Mouse (Mus musculus) large intestine, adult 2 months (tissue): Measurements from ENCODE around the gene Zdhhc19. TPM values are rescaled to one million over a fixed set of nuclear protein-coding genes. Genes with fewer than 3 reads are reported as not detected.
"Not testable (repeated sequence)": the region's sequence is repeated elsewhere in the genome, so short reads cannot be mapped to it uniquely, and the experiment has no call there.

Experiments
- DNase-seq: peaks from one replicate; pipeline ENCODE4 v3.0.0-alpha.2; 2012; ENCODE audit warnings: low read depth, low spot score
- WGBS: fragments of 180-500 bp; shearing (Covaris S2); methylation state at CpG from one replicate; pipeline ENCODE4 v1.1.7; 2018; 5-methylcytosine and 5-hydroxymethylcytosine counted together
- polyA plus RNA-seq: library from polyadenylated mRNA; depleted of rRNA; stranded (reverse); fragments of >200 nt; gene quantifications from 2 replicates; pipeline ENCODE4 v1.2.3, GENCODE M21; 2012

Zdhhc19 gene
- polyA plus RNA-seq, 1 experiment: 3.1 TPM

GRCm38 (mm10) chr16:32485209-32485608, 10.9 kb upstream of the Zdhhc19 start:
- 62% methylated on average over 2 of the region's 2 CpGs for WGBS
- no peak for DNase-seq

DNA sequence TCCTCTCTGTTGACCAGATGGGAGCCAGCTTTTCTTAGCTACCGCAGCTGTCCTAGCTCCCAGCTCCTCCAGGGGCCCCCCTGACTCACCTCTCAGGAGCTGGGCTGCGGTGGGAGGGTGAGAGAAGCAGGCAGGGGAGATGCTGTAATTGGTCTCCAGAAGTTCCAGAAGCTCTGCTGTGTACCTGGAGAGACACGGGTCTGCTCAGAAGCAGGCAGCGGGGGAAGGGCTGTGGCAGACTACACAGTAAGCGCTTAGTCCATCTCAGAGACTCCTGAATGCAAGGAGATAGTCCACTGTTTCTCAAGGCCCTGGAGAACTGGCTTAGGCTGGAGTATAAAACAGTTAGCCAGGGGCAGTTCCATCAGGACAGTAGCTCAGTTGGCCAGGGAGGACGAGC, 10.0 kb upstream of the Zdhhc19 start:
- DNase-seq: no peak
- WGBS: 84% methylated on average over 6 of the region's 6 CpGs

DNA sequence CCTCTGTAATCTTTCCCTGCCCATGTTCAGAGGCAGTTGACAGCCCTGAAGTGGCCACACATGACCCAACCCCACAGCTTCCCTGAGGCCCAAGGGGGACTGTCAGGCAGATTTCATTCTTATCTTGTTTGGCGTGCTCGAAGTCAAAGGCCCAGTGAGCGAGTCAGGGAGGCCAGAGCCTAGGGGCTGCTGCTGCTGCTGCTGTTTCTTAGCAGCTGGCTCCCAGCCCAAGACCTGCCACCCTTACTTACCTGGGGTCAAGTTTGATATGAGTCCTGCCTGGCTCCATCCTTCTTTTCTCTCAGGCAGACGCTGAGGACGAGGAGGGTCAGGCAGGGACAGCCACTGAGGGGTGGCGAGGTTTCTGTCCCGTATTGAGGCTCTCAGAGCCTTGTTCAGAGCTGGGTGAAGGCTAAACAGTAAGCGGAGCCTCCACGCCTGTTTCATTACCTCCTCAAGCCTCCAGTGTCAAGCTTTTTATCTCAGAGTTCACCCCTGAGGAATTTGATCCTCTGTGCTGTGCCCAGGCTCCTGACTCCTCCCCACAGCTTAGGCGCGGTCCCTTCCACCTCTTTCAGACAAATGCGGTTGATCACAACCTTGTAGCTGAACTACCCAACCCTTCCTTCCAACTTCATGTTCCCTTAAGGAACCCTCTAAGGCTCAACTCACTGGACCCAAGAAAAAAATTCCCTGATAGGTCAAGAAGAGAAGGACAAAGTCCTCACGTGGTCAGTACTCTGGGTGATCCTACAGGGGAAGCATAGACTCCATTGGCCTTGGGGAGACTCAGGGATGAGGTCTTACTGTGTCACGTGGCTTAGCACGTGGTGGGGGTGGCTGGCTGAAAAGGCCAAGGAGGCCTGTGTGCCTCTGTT, 8.6 kb upstream of the Zdhhc19 start, which contains the start of gene Slc51a:
TSS of gene Slc51a (minus strand) at position 646 of the 878 bp plus-strand sequence.
- WGBS: 31% methylated on average over 15 of the region's 15 CpGs

DNA sequence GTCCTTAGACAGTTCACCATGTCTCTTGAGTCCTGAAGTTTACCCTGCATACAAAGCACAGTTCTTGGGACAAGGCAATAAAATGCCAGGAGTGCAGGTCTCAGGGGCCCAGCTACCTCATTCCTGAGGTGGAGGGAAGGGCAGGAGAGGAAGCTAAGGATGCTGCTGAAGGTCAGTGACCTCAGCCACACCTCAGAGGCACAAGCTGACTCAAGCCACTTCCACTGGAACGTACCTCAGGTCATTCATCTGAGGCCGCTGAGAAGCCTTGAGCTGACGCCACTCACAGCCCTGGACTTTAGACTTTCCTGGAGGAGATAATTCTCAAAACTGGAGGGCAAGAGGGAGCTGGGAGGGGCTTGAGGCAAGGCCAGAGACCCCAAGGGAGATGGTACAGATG, 7.1 kb upstream of the Zdhhc19 start:
- no peak for DNase-seq
- 64% methylated on average over 3 of the region's 3 CpGs for WGBS

More for the DNA sequence above, 8.6 kb upstream of the Zdhhc19 start, which contains the start of gene Slc51a:
- DNase-seq: no peak

DNA sequence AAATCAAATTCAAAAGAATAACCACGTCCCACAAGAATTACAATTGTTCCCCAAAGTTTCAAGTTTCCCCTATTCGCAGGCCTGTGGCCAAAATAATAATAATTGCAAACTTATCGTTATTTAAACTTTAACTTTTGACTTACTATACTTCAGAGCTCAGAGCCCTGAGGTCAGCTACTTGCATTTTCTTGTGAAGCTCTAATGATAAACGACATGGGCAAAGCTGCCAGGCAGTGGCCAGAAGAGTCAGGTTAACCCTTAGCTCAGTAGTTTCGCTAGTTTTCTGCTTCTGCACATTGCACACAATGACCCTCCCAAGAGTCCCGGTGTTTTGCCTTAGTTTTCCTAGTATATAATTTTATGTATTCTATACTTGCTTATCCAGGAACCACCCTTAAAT, 1.7 kb upstream of the Zdhhc19 start:
- WGBS: 62% methylated on average over 6 of the region's 6 CpGs
- not testable (repeated sequence) for DNase-seq

GRCm38 (mm10) chr16:32498996-32499395, 2.9 kb downstream of the Zdhhc19 start:
- DNase-seq: no peak
- WGBS: 79% methylated on average over 13 of the region's 13 CpGs

- WGBS: 11% methylated on average over 22 of the region's 22 CpGs
- no peak for DNase-seq
Measured at GRCm38 (mm10) chr16:32499430-32500037, 3.5 kb downstream of the Zdhhc19 start.

- 53% methylated on average over 7 of the region's 7 CpGs for WGBS
- DNase-seq: no peak
Measured at GRCm38 (mm10) chr16:32501459-32501858, 5.4 kb downstream of the Zdhhc19 start.

DNA sequence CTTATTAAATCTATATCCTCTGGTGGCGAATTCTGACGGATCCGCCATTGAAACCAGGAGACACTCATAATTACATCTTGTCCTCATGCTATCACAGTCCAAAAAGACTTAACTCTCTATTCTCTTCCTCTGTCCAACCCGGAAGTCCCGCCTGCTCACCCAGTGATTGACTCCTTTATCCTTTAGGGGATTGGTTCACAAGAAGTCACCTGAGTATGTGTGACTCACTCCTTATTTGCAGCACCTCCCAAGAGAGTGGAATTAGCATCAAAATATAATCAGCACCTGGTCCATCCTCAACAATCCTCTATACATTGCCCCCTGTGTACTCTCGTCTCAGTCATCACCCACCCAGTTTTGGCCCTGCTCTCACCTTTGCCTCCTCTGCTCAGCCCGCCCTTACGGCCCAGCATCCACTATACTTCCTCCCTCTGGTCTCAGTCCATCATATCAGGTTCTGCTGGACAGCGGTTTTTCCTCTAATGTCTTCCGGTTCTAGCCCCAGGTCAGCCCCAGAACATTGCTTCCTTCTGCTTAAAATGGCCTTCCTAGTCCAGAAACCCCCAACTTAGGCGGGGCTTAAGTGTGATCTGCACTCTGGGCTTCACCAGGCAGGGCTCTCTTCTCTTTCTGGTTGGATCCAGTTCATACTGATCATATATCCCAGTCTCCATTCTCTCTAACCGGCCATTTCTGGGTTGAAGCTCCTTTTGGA, 6.7 kb downstream of the Zdhhc19 start:
- no peak for DNase-seq
- 73% methylated on average over 12 of the region's 12 CpGs for WGBS

DNA sequence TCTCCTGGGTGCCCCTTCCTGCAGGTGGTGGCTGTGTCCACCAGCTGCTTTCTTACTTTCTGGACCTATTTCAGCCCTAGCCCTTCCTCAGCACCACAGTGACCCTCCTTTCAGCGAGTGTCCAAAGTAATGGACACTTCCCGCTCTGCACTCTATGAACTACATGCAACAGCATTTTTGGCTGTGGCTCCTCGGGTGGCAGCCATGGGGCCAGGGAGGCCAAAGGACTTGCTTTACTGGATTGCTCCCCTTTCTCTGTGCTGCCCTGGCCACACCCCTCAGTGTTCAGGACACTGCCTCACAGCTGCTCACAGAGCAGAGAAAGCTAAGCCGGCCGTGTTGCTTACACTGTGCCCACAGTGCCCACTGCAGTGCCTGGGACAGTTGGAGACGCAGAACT, 7.6 kb downstream of the Zdhhc19 start:
- DNase-seq: no peak
- 31% methylated on average over 6 of the region's 6 CpGs for WGBS

DNA sequence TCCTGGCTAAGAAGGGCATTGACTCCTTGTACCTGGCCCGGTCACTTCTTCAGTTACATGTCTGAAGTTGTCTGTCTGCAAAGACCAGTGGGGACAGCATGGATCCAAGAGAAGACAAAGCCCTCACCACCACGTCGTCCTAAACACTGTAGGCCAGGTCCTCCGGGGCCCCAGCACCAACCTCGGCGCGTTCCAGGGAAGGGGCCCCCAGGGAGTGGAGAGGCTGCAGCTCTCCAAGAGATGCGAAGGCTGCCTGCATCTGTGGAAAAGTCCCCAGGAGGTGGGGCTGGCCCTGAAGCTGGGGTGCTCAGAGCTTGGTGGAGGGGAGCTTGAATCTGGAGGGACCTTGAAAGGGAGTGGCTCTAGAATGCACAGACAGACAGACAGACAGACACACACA, 10.2 kb downstream of the Zdhhc19 start:
- WGBS: 85% methylated on average over 8 of the region's 8 CpGs
- DNase-seq: no peak

GRCm38 (mm10) chr16:32506868-32507267, 10.8 kb downstream of the Zdhhc19 start:
- no peak for DNase-seq
- 88% methylated on average over 7 of the region's 7 CpGs for WGBS

- no peak for DNase-seq
- 26% methylated on average over 9 of the region's 9 CpGs for WGBS
Measured at GRCm38 (mm10) chr16:32507407-32507806, 11.3 kb downstream of the Zdhhc19 start.

- WGBS: 61% methylated on average over 5 of the region's 5 CpGs
- no peak for DNase-seq
Measured at GRCm38 (mm10) chr16:32508035-32508434, 12.0 kb downstream of the Zdhhc19 start.

GRCm38 (mm10) chr16:32508506-32509065, 12.5 kb downstream of the Zdhhc19 start:
- 35% methylated on average over 3 of the region's 3 CpGs for WGBS
- DNase-seq: no peak

DNA sequence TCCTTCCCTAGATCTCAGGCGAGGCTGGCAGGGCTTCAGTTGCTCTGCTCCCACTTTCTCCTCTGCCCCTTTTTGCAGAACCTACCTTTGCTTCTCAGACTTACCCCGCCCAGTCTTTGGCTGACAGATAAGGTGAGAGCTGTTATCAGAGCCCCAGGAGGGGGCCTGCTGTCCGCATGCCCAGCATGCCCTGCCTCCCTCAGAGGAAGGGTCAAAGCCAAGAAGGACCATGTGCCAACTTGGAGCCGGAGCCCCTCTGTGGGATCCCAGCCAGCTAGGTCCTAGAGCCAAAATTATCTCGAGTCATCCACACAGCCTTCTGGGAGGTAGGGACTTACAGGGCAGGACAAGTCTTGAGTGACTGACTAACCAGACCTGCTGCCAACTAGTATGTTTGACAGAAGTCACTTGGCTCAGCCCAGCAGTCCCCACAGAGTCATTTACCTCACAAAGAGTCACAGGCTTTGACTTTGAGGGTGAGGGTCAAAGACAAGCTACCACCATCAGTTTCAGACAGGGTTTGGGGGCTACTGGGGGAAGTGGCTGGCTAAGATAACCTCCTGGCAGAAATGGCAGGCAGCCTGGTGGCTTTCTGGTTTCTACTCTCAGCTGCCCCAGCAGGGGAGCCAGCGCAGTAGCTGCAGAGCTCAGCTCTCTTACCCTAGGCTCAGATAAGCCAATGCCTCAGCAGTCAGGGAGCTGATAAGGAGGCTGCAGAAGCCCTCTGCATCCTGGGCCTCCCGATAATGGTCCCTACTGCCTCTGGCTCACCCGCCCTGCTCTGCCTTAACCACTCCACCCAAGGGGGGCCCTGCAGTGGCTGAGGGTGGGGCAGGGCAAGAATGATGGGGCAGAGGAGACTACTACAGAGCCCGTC, 13.2 kb downstream of the Zdhhc19 start:
- 38% methylated on average over 9 of the region's 9 CpGs for WGBS
- DNase-seq: no peak

- 40% methylated on average over 18 of the region's 18 CpGs for WGBS
- DNase-seq: no peak
Measured at GRCm38 (mm10) chr16:32510399-32511337, 14.6 kb downstream of the Zdhhc19 start.

DNA sequence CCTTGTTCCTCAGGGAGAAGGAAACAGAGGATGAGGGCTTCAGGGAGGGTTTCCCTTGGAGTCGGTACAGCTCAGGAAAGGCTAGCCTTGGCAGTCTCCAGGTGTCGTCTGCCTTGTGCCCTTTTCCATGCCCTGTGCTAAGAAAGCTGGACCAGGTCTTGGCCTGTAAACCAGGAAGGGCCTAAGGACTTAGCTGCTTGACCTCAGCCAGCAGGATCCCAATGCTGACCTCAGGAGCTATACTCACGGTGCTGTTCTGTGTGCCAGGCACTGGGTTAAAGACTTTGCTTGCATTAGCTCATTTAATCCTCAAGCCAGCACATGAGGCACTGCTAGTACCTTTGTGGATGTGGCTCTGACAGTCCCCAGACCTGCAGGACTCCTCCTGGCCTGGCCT, 15.3 kb downstream of the Zdhhc19 start:
- 70% methylated on average over 3 of the region's 3 CpGs for WGBS
- no peak for DNase-seq
